Mouse (Mus musculus): ENCODE data around the gene Klc4. TPM values are rescaled to one million over a fixed set of nuclear protein-coding genes. Genes with fewer than 3 reads are reported as not detected.

The Klc4 gene
- polyA plus RNA-seq, 1 experiment from 2014 or later: 15.8 TPM

GRCm38 (mm10) chr17:46679843-46680759 lies 34.3 kb upstream of the Klc4 start:
- peak; percentile 66 for DNase-seq (ENCODE audit: low spot score)
- Histone ChIP-seq H3K27me3 (replicated peaks; ENCODE audit: control insufficient read depth, insufficient read depth, low read length) (no peaks in the 10 kb centered on the region), H3K36me3 (ENCODE audit: control insufficient read depth, insufficient read depth, low read length) (peaks cover 59% of the 10 kb centered on the region), H3K4me3 (ENCODE audit: low read depth, low read length) (peak overlapping the region; percentile 82), H3K4me1 (ENCODE audit: control insufficient read depth, insufficient read depth, low read length) (peaks cover 17% of the 10 kb centered on the region), H3K4me2 (ENCODE audit: low read depth, low read length) (peak overlapping the region; percentile 88), H3K27ac (replicated peaks; ENCODE audit: low read depth, low read length) (peak overlapping the region; percentile 87), H3K9me3 (ENCODE audit: control insufficient read depth, low read length) (no peaks in the 10 kb centered on the region), H3K9ac (ENCODE audit: low read depth, low read length) (peak overlapping the region; percentile 78)
- WGBS: under 1% methylated on average over 34 of the region's 34 CpGs
- peak; percentile 24 for ATAC-seq (ENCODE audit: low read depth)

GRCm38 (mm10) chr17:46678911-46679310 lies 33.1 kb upstream of the Klc4 start:
- Histone ChIP-seq H3K9ac (ENCODE audit: low read depth, low read length) (peak overlapping the region; percentile 78), H3K9me3 (ENCODE audit: control insufficient read depth, low read length) (no peaks in the 10 kb centered on the region), H3K27ac (replicated peaks; ENCODE audit: low read depth, low read length) (0 out of 2 replicates have a peak overlapping the region, but pooled peaks have one; percentile 16), H3K27me3 (replicated peaks; ENCODE audit: control insufficient read depth, insufficient read depth, low read length) (no peaks in the 10 kb centered on the region), H3K4me1 (ENCODE audit: control insufficient read depth, insufficient read depth, low read length) (peaks cover 23% of the 10 kb centered on the region), H3K4me3 (ENCODE audit: low read depth, low read length) (peak overlapping the region; percentile 82), H3K36me3 (ENCODE audit: control insufficient read depth, insufficient read depth, low read length) (peaks cover 53% of the 10 kb centered on the region), H3K4me2 (ENCODE audit: low read depth, low read length) (peak overlapping the region; percentile 88)
- WGBS: 31% methylated on average over 9 of the region's 9 CpGs
- ATAC-seq (ENCODE audit: low read depth) (no peak), DNase-seq (ENCODE audit: low spot score) (peak; percentile 51)

GRCm38 (mm10) chr17:46678416-46678815 lies 32.6 kb upstream of the Klc4 start, which contains the start of gene Mea1:
Mea1 (plus strand) TSS chr17:46678793.
- no peaks in the 10 kb centered on the region for H3K9me3 ChIP-seq (ENCODE audit: control insufficient read depth, low read length)
- peak within 1 kb of the TSS; percentile 82 for H3K4me3 ChIP-seq (ENCODE audit: low read depth, low read length)
- H3K4me2 ChIP-seq (ENCODE audit: low read depth, low read length): peak within 1 kb of the TSS; percentile 88
- peak within 1 kb of the TSS; percentile 87 for H3K27ac ChIP-seq (replicated peaks; ENCODE audit: low read depth, low read length)
- DNase-seq (ENCODE audit: low spot score) (no peak), ATAC-seq (ENCODE audit: low read depth) (no peak)
- 92% methylated on average over 7 of the region's 9 CpGs for WGBS
- H3K36me3 ChIP-seq (ENCODE audit: control insufficient read depth, insufficient read depth, low read length): peaks cover 49% of the 10 kb centered on the region
- H3K27me3 ChIP-seq (replicated peaks; ENCODE audit: control insufficient read depth, insufficient read depth, low read length): no peaks in the 10 kb centered on the region
- H3K9ac ChIP-seq (ENCODE audit: low read depth, low read length): peak within 1 kb of the TSS; percentile 78
- peaks cover 24% of the 10 kb centered on the region for H3K4me1 ChIP-seq (ENCODE audit: control insufficient read depth, insufficient read depth, low read length)

- WGBS: 19% methylated on average over 13 of the region's 15 CpGs
- peak; percentile 31; the same call in 1 of the 2 replicates for ATAC-seq (ENCODE audit: low read depth)
- Histone ChIP-seq H3K9ac (ENCODE audit: low read depth, low read length) (peak overlapping the region; percentile 78), H3K27ac (replicated peaks; ENCODE audit: low read depth, low read length) (peak overlapping the region; percentile 90), H3K4me2 (ENCODE audit: low read depth, low read length) (peak overlapping the region; percentile 85), H3K4me3 (ENCODE audit: low read depth, low read length) (peak overlapping the region; percentile 75), H3K9me3 (ENCODE audit: control insufficient read depth, low read length) (no peaks in the 10 kb centered on the region), H3K27me3 (replicated peaks; ENCODE audit: control insufficient read depth, insufficient read depth, low read length) (no peaks in the 10 kb centered on the region), H3K36me3 (ENCODE audit: control insufficient read depth, insufficient read depth, low read length) (peaks cover 56% of the 10 kb centered on the region), H3K4me1 (ENCODE audit: control insufficient read depth, insufficient read depth, low read length) (peaks cover 21% of the 10 kb centered on the region)
- no peak for DNase-seq (ENCODE audit: low spot score)
These were observed 28.9 kb upstream of the Klc4 start for GRCm38 (mm10) chr17:46674530-46675283.

- Histone ChIP-seq H3K9ac (ENCODE audit: low read depth, low read length) (peak within 1 kb of the TSS; percentile 78), H3K9me3 (ENCODE audit: control insufficient read depth, low read length) (no peaks in the 10 kb centered on the region), H3K27ac (replicated peaks; ENCODE audit: low read depth, low read length) (peak within 1 kb of the TSS; percentile 90), H3K4me3 (ENCODE audit: low read depth, low read length) (peak within 1 kb of the TSS; percentile 75), H3K36me3 (ENCODE audit: control insufficient read depth, insufficient read depth, low read length) (peaks cover 64% of the 10 kb centered on the region), H3K4me2 (ENCODE audit: low read depth, low read length) (peak within 1 kb of the TSS; percentile 85), H3K27me3 (replicated peaks; ENCODE audit: control insufficient read depth, insufficient read depth, low read length) (no peaks in the 10 kb centered on the region), H3K4me1 (ENCODE audit: control insufficient read depth, insufficient read depth, low read length) (peaks cover 14% of the 10 kb centered on the region)
- DNase-seq (ENCODE audit: low spot score): peak; percentile 98
- WGBS: 1% methylated on average over 43 of the region's 43 CpGs
- ATAC-seq (ENCODE audit: low read depth): peak; percentile 96
These were observed 28.2 kb upstream of the Klc4 start, which contains the start of gene Rrp36 for GRCm38 (mm10) chr17:46673850-46674529. Rrp36 (minus strand) TSS chr17:46674352.

GRCm38 (mm10) chr17:46669911-46670310 lies 24.1 kb upstream of the Klc4 start:
- no peak for DNase-seq (ENCODE audit: low spot score)
- H3K4me2 ChIP-seq (ENCODE audit: low read depth, low read length): no peak overlapping the region
- H3K4me1 ChIP-seq (ENCODE audit: control insufficient read depth, insufficient read depth, low read length): peaks cover 12% of the 10 kb centered on the region; the same call in 1 of the 2 replicates
- no peak overlapping the region for H3K4me3 ChIP-seq (ENCODE audit: low read depth, low read length)
- H3K27ac ChIP-seq (replicated peaks; ENCODE audit: low read depth, low read length): no peak overlapping the region
- 93% methylated on average over 10 of the region's 10 CpGs for WGBS
- peaks cover 59% of the 10 kb centered on the region for H3K36me3 ChIP-seq (ENCODE audit: control insufficient read depth, insufficient read depth, low read length)
- no peaks in the 10 kb centered on the region for H3K27me3 ChIP-seq (replicated peaks; ENCODE audit: control insufficient read depth, insufficient read depth, low read length)
- no peaks in the 10 kb centered on the region for H3K9me3 ChIP-seq (ENCODE audit: control insufficient read depth, low read length)
- no peak overlapping the region for H3K9ac ChIP-seq (ENCODE audit: low read depth, low read length)
- ATAC-seq (ENCODE audit: low read depth): no peak

GRCm38 (mm10) chr17:46667712-46668111 lies 21.9 kb upstream of the Klc4 start:
- Histone ChIP-seq H3K36me3 (ENCODE audit: control insufficient read depth, insufficient read depth, low read length) (peaks cover 76% of the 10 kb centered on the region), H3K4me1 (ENCODE audit: control insufficient read depth, insufficient read depth, low read length) (no peaks in the 10 kb centered on the region), H3K27ac (replicated peaks; ENCODE audit: low read depth, low read length) (no peak overlapping the region), H3K4me3 (ENCODE audit: low read depth, low read length) (no peak overlapping the region), H3K9me3 (ENCODE audit: control insufficient read depth, low read length) (no peaks in the 10 kb centered on the region), H3K4me2 (ENCODE audit: low read depth, low read length) (no peak overlapping the region), H3K27me3 (replicated peaks; ENCODE audit: control insufficient read depth, insufficient read depth, low read length) (no peaks in the 10 kb centered on the region), H3K9ac (ENCODE audit: low read depth, low read length) (no peak overlapping the region)
- no peak for DNase-seq (ENCODE audit: low spot score)
- 89% methylated on average over 16 of the region's 16 CpGs for WGBS
- 0 out of 2 replicates have a peak, but pooled peaks have one; percentile 3 for ATAC-seq (ENCODE audit: low read depth)

GRCm38 (mm10) chr17:46662730-46663129 lies 16.9 kb upstream of the Klc4 start:
- Histone ChIP-seq H3K4me2 (ENCODE audit: low read depth, low read length) (no peak overlapping the region), H3K9me3 (ENCODE audit: control insufficient read depth, low read length) (no peaks in the 10 kb centered on the region), H3K4me3 (ENCODE audit: low read depth, low read length) (no peak overlapping the region), H3K27me3 (replicated peaks; ENCODE audit: control insufficient read depth, insufficient read depth, low read length) (no peaks in the 10 kb centered on the region), H3K36me3 (ENCODE audit: control insufficient read depth, insufficient read depth, low read length) (peaks cover 92% of the 10 kb centered on the region), H3K9ac (ENCODE audit: low read depth, low read length) (no peak overlapping the region), H3K27ac (replicated peaks; ENCODE audit: low read depth, low read length) (no peak overlapping the region), H3K4me1 (ENCODE audit: control insufficient read depth, insufficient read depth, low read length) (no peaks in the 10 kb centered on the region)
- WGBS: 92% methylated on average over 5 of the region's 5 CpGs
- DNase-seq (ENCODE audit: low spot score) (no peak), ATAC-seq (ENCODE audit: low read depth) (no peak)
